Mouse (Mus musculus) small intestine, adult 2 months (tissue): Measurements from ENCODE around the gene Megf6.

Source experiments
- CTCF ChIP-seq: fragments of 200-500 bp; IDR thresholded peaks from 2 replicates; pipeline ENCODE4 v1.5.1; 2012; ENCODE audit warnings: low read depth, mild to moderate bottlenecking, control low read depth, inconsistent platforms, low read length, moderate library complexity, mixed read lengths; ENCODE audit not compliant: insufficient replicate concordance, insufficient read length; ENCODE audit errors: extremely low read depth
- POLR2A ChIP-seq: fragments of 200-500 bp; IDR thresholded peaks from 2 replicates; pipeline ENCODE4 v1.6.1; 2012; ENCODE audit warnings: low read depth, mild to moderate bottlenecking, control low read depth, inconsistent platforms, low read length, moderate library complexity

DNA sequence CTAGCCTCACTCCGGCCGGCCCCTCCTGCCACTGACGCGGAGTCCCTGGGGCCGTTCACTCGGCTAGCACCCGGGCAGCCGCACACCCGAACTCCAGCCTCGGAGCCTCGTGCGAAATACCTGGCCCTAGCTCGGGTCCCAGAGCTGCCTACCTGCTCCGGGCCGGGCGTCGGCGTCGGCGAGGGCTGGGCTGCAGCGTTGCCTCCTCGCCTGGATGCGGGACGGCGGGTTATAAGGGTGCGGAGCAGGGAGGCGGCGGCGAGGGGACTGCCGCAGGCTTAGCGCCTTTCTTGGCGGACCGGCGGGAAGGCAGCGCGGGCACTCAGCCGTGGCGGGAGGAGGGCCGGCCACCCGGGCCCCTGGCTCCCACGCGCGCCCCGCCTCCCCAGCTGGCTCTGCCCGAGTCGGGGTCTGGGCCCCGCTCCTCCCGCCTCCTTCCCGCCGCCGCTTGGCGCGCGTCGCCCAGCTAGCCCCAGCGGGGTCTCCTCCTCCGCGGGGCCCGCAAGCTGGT lies 30.8 kb upstream of the Megf6 start:
- TF ChIP-seq CTCF, result no peak
- TF ChIP-seq POLR2A, result no peak
